Mouse (Mus musculus) cerebellum, adult 18-20 months (tissue): Measurements from ENCODE around the gene Lamc1.

Experiments used
- DNase-seq, 2 experiments: peaks; one replicate each; pipeline ENCODE4 v3.0.0; 2021

Lamc1 gene

GRCm38 (mm10) chr1:153185828-153186803 lies 146.5 kb downstream of the Lamc1 start, which contains the start of gene Lamc2:
Lamc2 (minus strand) TSS chr1:153186447.
- peak; percentile 24 to 55 for DNase-seq

DNA sequence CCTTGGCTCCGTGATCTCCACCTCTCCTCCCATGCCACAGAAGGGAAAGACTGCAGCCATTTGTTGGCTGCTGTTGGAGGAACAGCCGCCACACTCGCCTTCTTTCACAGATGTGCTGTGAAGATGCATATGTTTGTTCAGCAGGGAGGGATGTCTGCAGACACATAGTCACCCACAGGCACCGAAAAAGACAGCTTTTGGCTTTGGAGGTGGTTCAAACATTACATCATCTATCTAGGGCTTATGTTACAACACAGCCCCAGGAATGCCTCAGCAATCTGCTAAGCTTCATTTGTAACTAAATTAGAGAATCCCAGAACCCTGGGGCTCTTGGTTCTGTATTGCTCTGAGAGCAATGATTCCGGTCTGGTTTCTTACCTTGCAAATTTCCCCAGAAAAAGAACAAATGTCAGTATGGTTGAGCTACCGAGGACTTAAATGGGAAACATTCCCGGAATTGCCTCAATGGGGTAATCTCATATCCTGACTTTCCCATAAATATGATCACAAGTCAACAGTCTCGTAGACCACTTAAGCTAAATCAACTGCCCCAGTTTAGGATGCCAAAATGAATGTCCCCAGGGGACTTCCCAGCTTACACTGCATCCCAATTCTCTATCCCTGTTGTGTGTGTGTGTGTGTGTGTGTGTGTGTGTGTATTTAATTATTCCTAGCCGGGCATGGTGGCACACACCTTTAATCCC lies 151.8 kb downstream of the Lamc1 start:
- DNase-seq, result peak; percentile 10 to 36

GRCm38 (mm10) chr1:153180160-153180559 lies 152.4 kb downstream of the Lamc1 start:
- DNase-seq, result no peak

- peak; percentile 80 to 82 for DNase-seq
These were observed 157.8 kb downstream of the Lamc1 start for GRCm38 (mm10) chr1:153174801-153175200.

DNA sequence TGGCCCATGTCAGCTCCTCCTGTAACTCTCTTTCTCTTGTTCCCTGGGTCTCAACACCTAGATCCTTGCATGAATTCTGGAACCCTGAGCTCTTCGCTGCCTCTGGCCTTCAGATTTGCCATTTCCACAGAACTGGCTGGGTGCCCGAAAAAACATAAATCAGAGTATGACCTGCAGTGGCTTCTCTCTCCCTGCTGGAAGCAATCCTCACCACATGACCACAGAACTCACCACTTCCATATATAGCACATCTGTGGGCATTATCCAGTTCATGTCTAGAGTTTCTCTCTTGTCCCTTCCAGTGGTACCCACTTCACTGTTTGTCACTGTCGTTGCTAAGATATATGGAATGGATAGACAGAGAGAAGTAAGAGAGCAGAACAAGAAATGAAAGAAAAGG lies 159.3 kb downstream of the Lamc1 start:
- DNase-seq, result no peak

DNA sequence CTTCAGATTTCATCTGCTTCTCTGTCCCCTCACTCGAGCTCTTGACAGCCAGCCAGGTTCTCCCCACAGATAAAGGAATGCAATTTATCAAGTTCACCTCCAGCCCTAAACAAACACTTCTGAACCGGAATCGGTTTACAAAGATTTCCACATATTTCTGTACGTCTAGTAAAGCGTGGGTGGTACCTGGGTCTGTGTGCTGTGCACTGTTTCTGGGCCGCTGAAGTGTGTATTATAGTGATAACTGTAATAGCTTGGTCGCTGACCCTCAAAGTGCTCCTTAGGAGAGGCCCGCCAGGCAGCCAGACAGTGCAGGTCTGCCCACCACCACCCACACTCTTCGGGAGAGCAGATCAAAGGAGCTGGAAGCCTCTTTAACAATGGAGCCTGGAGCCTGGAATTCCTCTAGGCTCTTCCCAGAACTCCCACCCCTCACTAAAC lies 160.3 kb downstream of the Lamc1 start:
- no peak for DNase-seq

- no peak for DNase-seq
These were observed 161.6 kb downstream of the Lamc1 start for GRCm38 (mm10) chr1:153171011-153171410.
